Comparison of ENCODE assay signal across 8 mouse cellular contexts in genomic region chr10:64087936-64088773, GRCm38 (mm10). TPM values are rescaled to one million over a fixed set of nuclear protein-coding genes. Genes with fewer than 3 reads are reported as not detected.
DNase-seq lines count a peak whose midpoint lies in the region; ATAC-seq and TF ChIP-seq lines count a peak whose summit lies in the region.

No protein-coding gene starts in this region.

- H3K4me2 ChIP-seq in kidney, embryonic 16.5 days (replicated peaks; ENCODE audit: low read depth, low read length), result peak overlapping the region; percentile 60
- H3K4me2 ChIP-seq in hindbrain, embryonic 12.5 days (replicated peaks), result peak overlapping the region; percentile 71
- peak overlapping the region; percentile 4; the same call in 1 of the 2 replicates for H3K4me2 ChIP-seq in liver, postnatal 0 days (ENCODE audit: low read depth, low read length)
- H3K4me2 ChIP-seq in stomach, embryonic 14.5 days (replicated peaks; ENCODE audit: low read depth, low read length), result peak overlapping the region; percentile 61

- H3K27ac ChIP-seq in kidney, embryonic 16.5 days (ENCODE audit: low read length), result no peak overlapping the region
- H3K27ac ChIP-seq in hindbrain, embryonic 12.5 days, result peak overlapping the region; percentile 23; the same call in 1 of the 2 replicates
- no peak overlapping the region for H3K27ac ChIP-seq in liver, postnatal 0 days (ENCODE audit: low read depth)
- no peak overlapping the region for H3K27ac ChIP-seq in stomach, embryonic 14.5 days (ENCODE audit: low read length)

- H3K4me1 ChIP-seq in kidney, embryonic 16.5 days (ENCODE audit: insufficient read depth, low read length), result peaks cover 22% of the 10 kb centered on the region
- peaks cover 26% of the 10 kb centered on the region for H3K4me1 ChIP-seq in hindbrain, embryonic 12.5 days
- H3K4me1 ChIP-seq in liver, postnatal 0 days (ENCODE audit: insufficient read depth), result no peaks in the 10 kb centered on the region
- H3K4me1 ChIP-seq in stomach, embryonic 14.5 days (ENCODE audit: control insufficient read depth, insufficient read depth, low read length), result 0 out of 2 replicates have a peak, but pooled peaks cover 3% of the 10 kb centered on the region

- peaks cover 35% of the 10 kb centered on the region for H3K27me3 ChIP-seq in kidney, embryonic 16.5 days (ENCODE audit: insufficient read depth, low read length)
- H3K27me3 ChIP-seq in hindbrain, embryonic 12.5 days, result peaks cover 12% of the 10 kb centered on the region
- H3K27me3 ChIP-seq in liver, postnatal 0 days (ENCODE audit: insufficient read depth, low read length), result peaks cover 26% of the 10 kb centered on the region
- H3K27me3 ChIP-seq in stomach, embryonic 14.5 days (ENCODE audit: control insufficient read depth, insufficient read depth, low read length), result 0 out of 2 replicates have a peak, but pooled peaks cover 8% of the 10 kb centered on the region

- TF ChIP-seq CTCF in liver, postnatal 0 days (IDR thresholded peaks at IDR 0.05; ENCODE audit: low read depth), result no peak

- H3K9me3 ChIP-seq in kidney, embryonic 16.5 days (ENCODE audit: low read length), result no peaks in the 10 kb centered on the region
- no peaks in the 10 kb centered on the region for H3K9me3 ChIP-seq in hindbrain, embryonic 12.5 days (replicated peaks)
- H3K9me3 ChIP-seq in liver, postnatal 0 days (ENCODE audit: low read length), result no peaks in the 10 kb centered on the region
- H3K9me3 ChIP-seq in stomach, embryonic 14.5 days (ENCODE audit: control insufficient read depth, low read depth, low read length), result no peaks in the 10 kb centered on the region

- H3K4me3 ChIP-seq in kidney, embryonic 16.5 days (ENCODE audit: low read length), result peak overlapping the region; percentile 39
- H3K4me3 ChIP-seq in hindbrain, embryonic 12.5 days, result peak overlapping the region; percentile 41
- H3K4me3 ChIP-seq in liver, postnatal 0 days (ENCODE audit: low read depth, low read length), result no peak overlapping the region
- peak overlapping the region; percentile 20 for H3K4me3 ChIP-seq in stomach, embryonic 14.5 days (ENCODE audit: low read depth, low read length)

- 4% methylated on average over 26 of the region's 26 CpGs for WGBS in kidney, embryonic 16.5 days
- whole genome bisulfite sequencing in hindbrain, embryonic 12.5 days, result 3% methylated on average over 26 of the region's 26 CpGs
- 5% methylated on average over 26 of the region's 26 CpGs for WGBS in liver, postnatal 0 days (ENCODE audit: insufficient replicate concordance)
- WGBS in stomach, embryonic 14.5 days, result 5% methylated on average over 26 of the region's 26 CpGs

- DNase-seq in kidney, adult 9 months, result no peak
- peak; percentile 58 for DNase-seq in embryo, embryonic 10 days (ENCODE audit: low spot score)
- DNase-seq in liver, postnatal 0 days, result no peak
- DNase-seq in urinary bladder, postnatal 10 days (ENCODE audit: low spot score), result no peak
- DNase-seq in adrenal gland, adult 8-10 months, result no peak

- H3K36me3 ChIP-seq in kidney, embryonic 16.5 days (ENCODE audit: insufficient read depth, low read length), result no peaks in the 10 kb centered on the region
- H3K36me3 ChIP-seq in hindbrain, embryonic 12.5 days, result no peaks in the 10 kb centered on the region
- H3K36me3 ChIP-seq in liver, postnatal 0 days (replicated peaks; ENCODE audit: insufficient read depth, low read length), result no peaks in the 10 kb centered on the region
- H3K36me3 ChIP-seq in stomach, embryonic 14.5 days (ENCODE audit: control insufficient read depth, insufficient read depth, low read length), result no peaks in the 10 kb centered on the region

- peak overlapping the region; percentile 59; the same call in 1 of the 2 replicates for H3K9ac ChIP-seq in kidney, embryonic 16.5 days (replicated peaks; ENCODE audit: low read length)
- H3K9ac ChIP-seq in hindbrain, embryonic 12.5 days, result peak overlapping the region; percentile 65
- H3K9ac ChIP-seq in liver, postnatal 0 days (replicated peaks), result no peak overlapping the region
- H3K9ac ChIP-seq in stomach, embryonic 14.5 days (replicated peaks; ENCODE audit: low read depth, low read length), result no peak overlapping the region

- no peak for TF ChIP-seq EP300 in liver, postnatal 0 days (IDR thresholded peaks at IDR 0.05; ENCODE audit: low read depth)

- no peak for ATAC-seq in kidney, embryonic 16.5 days (ENCODE audit: low FRiP score, low TSS enrichment)
- peak; percentile 5; the same call in 1 of the 2 replicates for ATAC-seq in hindbrain, embryonic 12.5 days (ENCODE audit: low FRiP score)
- ATAC-seq in liver, postnatal 0 days, result no peak
- no peak for ATAC-seq in stomach, embryonic 14.5 days (ENCODE audit: insufficient number of reproducible peaks, insufficient read depth, low FRiP score, low read depth)

RNA-seq across cellular contexts. Expression of gene Lrrtm3, which starts 1.9 kb away (rescaled TPM):
- 0.35 and 0.53 TPM in 2 replicates for polyA plus RNA-seq in kidney, embryonic 16.5 days (2015; fragmentation: Nextera tagmentation; extraction: Ambion mirVana)
- polyA plus RNA-seq in hindbrain, embryonic 12.5 days (2016; fragmentation: Nextera tagmentation; extraction: Ambion mirVana), result 11.6 and 12.6 TPM in 2 replicates
- 0.05 and 0.07 TPM in 2 replicates for polyA plus RNA-seq in liver, postnatal 0 days (2015; fragmentation: Nextera tagmentation; extraction: Ambion mirVana)
- polyA plus RNA-seq in stomach, embryonic 14.5 days (2014; fragmentation: Nextera tagmentation; extraction: Ambion mirVana), result 5.2 and 7.1 TPM in 2 replicates
- total RNA-seq in adrenal gland, adult 8-10 months (2022), result under 1 TPM; 0.58 to 0.65 (median 0.62) TPM

Comparison
In these comparisons a context has a peak if more than half of its experiments do, and no peak if none do; other contexts are left out.
1. H3K4me2 ChIP-seq: peak in every context shown above with its lines; median percentile 71 in hindbrain, embryonic 12.5 days; 61 in stomach, embryonic 14.5 days; 60 in kidney, embryonic 16.5 days; 4 in liver, postnatal 0 days.
2. H3K9ac ChIP-seq: peak in kidney, embryonic 16.5 days (single experiment) and hindbrain, embryonic 12.5 days (single experiment); none in liver, postnatal 0 days (single experiment) and stomach, embryonic 14.5 days (single experiment).